Mouse (Mus musculus): ENCODE measurements around the gene Hist1h4i. TPM values are rescaled to one million over a fixed set of nuclear protein-coding genes. Genes with fewer than 3 reads are reported as not detected.
"Not testable (repeated sequence)": the region's sequence is repeated elsewhere in the genome, so short reads cannot be mapped to it uniquely, and the experiment has no call there.

The Hist1h4i gene
- polyA plus RNA-seq, 1 experiment from 2014 or later: 6.8 TPM

GRCm38 (mm10) chr13:22039951-22040463 lies 1.2 kb downstream of the Hist1h4i start:
- 7% methylated on average over 2 of the region's 2 CpGs for WGBS
- Histone ChIP-seq H3K27ac (replicated peaks; ENCODE audit: low read depth, low read length) (peak overlapping the region; percentile 60), H3K9ac (replicated peaks; ENCODE audit: low read length) (no peak overlapping the region), H3K4me2 (ENCODE audit: low read length) (peak overlapping the region; percentile 73), H3K4me1 (ENCODE audit: control insufficient read depth, insufficient read depth, low read length) (peaks cover 24% of the 10 kb centered on the region), H3K27me3 (ENCODE audit: control insufficient read depth, insufficient read depth, low read length) (no peaks in the 10 kb centered on the region), H3K36me3 (ENCODE audit: control insufficient read depth, insufficient read depth, low read length) (no peaks in the 10 kb centered on the region), H3K9me3 (ENCODE audit: control insufficient read depth, low read length) (no peaks in the 10 kb centered on the region), H3K4me3 (replicated peaks; ENCODE audit: low read depth, low read length) (peak overlapping the region; percentile 36; the same call in 1 of the 2 replicates)
- no peak for ATAC-seq (ENCODE audit: low FRiP score, low TSS enrichment)
- DNase-seq: no peak

DNA sequence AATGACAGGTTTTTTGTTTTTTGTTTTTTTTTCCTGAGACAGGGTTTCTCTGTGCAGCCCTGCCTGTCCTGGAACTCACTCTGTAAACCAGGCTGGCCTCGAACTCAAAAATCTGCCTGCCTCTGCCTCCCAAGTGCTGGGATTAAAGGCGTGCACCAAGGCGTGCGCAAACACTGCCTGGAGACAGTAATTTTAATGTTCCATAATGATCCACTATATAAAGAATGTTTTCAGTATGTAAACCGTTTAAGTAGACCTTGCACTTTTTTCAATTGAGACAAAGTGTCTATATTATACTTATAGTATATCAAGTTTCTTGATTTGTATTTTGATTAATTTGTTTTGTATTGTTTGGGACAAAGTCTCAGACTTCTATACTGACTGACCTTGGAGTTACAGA lies 1.8 kb downstream of the Hist1h4i start:
- H3K36me3 ChIP-seq (ENCODE audit: control insufficient read depth, insufficient read depth, low read length): no peaks in the 10 kb centered on the region
- ATAC-seq (ENCODE audit: low FRiP score, low TSS enrichment) (no peak), DNase-seq (no peak)
- no peaks in the 10 kb centered on the region for H3K9me3 ChIP-seq (ENCODE audit: control insufficient read depth, low read length)
- H3K4me1 ChIP-seq (ENCODE audit: control insufficient read depth, insufficient read depth, low read length): peaks cover 29% of the 10 kb centered on the region
- H3K4me2 ChIP-seq (ENCODE audit: low read length): no peak overlapping the region
- no peak overlapping the region for H3K4me3 ChIP-seq (replicated peaks; ENCODE audit: low read depth, low read length)
- 62% methylated on average over 5 of the region's 5 CpGs for WGBS
- no peaks in the 10 kb centered on the region for H3K27me3 ChIP-seq (ENCODE audit: control insufficient read depth, insufficient read depth, low read length)
- H3K9ac ChIP-seq (replicated peaks; ENCODE audit: low read length): no peak overlapping the region
- H3K27ac ChIP-seq (replicated peaks; ENCODE audit: low read depth, low read length): no peak overlapping the region

DNA sequence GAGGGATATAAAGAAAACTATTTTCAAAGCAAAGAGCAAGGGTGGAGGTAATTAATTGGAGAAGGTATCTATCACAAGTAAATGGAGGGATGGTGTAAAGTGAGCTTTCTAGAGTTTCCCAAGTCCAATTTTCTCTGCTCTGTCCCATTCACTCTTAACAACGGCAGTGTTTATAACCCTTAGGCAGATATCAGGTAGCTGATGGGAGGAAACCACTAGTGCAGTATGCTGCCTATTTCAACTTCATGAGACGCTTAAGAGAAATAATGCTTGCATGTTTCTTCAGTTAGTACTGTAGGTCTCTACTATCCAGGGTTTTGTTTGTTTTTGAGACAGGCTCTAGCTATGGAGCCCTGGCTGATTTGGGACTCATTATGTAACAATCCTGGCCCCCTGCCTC lies 3.7 kb downstream of the Hist1h4i start:
- H3K4me1 ChIP-seq (ENCODE audit: control insufficient read depth, insufficient read depth, low read length): peaks cover 27% of the 10 kb centered on the region
- H3K9ac ChIP-seq (replicated peaks; ENCODE audit: low read length): no peak overlapping the region
- H3K27ac ChIP-seq (replicated peaks; ENCODE audit: low read depth, low read length): no peak overlapping the region
- DNase-seq: no peak
- no peaks in the 10 kb centered on the region for H3K27me3 ChIP-seq (ENCODE audit: control insufficient read depth, insufficient read depth, low read length)
- H3K9me3 ChIP-seq (ENCODE audit: control insufficient read depth, low read length): no peaks in the 10 kb centered on the region
- no peak for ATAC-seq (ENCODE audit: low FRiP score, low TSS enrichment)
- no peak overlapping the region for H3K4me2 ChIP-seq (ENCODE audit: low read length)
- no peak overlapping the region for H3K4me3 ChIP-seq (replicated peaks; ENCODE audit: low read depth, low read length)
- 80% methylated on average over 2 of the region's 2 CpGs for WGBS
- no peaks in the 10 kb centered on the region for H3K36me3 ChIP-seq (ENCODE audit: control insufficient read depth, insufficient read depth, low read length)

GRCm38 (mm10) chr13:22036986-22037385 lies 4.2 kb downstream of the Hist1h4i start:
- Histone ChIP-seq H3K4me3 (replicated peaks; ENCODE audit: low read depth, low read length) (0 out of 2 replicates have a peak overlapping the region, but pooled peaks have one; percentile 38), H3K27ac (replicated peaks; ENCODE audit: low read depth, low read length) (no peak overlapping the region), H3K27me3 (ENCODE audit: control insufficient read depth, insufficient read depth, low read length) (no peaks in the 10 kb centered on the region), H3K36me3 (ENCODE audit: control insufficient read depth, insufficient read depth, low read length) (no peaks in the 10 kb centered on the region), H3K4me1 (ENCODE audit: control insufficient read depth, insufficient read depth, low read length) (peaks cover 23% of the 10 kb centered on the region), H3K4me2 (ENCODE audit: low read length) (peak overlapping the region; percentile 67), H3K9ac (replicated peaks; ENCODE audit: low read length) (0 out of 2 replicates have a peak overlapping the region, but pooled peaks have one; percentile 1), H3K9me3 (ENCODE audit: control insufficient read depth, low read length) (no peaks in the 10 kb centered on the region)
- 55% methylated on average over 3 of the region's 3 CpGs for WGBS
- DNase-seq (no peak), ATAC-seq (ENCODE audit: low FRiP score, low TSS enrichment) (no peak)

DNA sequence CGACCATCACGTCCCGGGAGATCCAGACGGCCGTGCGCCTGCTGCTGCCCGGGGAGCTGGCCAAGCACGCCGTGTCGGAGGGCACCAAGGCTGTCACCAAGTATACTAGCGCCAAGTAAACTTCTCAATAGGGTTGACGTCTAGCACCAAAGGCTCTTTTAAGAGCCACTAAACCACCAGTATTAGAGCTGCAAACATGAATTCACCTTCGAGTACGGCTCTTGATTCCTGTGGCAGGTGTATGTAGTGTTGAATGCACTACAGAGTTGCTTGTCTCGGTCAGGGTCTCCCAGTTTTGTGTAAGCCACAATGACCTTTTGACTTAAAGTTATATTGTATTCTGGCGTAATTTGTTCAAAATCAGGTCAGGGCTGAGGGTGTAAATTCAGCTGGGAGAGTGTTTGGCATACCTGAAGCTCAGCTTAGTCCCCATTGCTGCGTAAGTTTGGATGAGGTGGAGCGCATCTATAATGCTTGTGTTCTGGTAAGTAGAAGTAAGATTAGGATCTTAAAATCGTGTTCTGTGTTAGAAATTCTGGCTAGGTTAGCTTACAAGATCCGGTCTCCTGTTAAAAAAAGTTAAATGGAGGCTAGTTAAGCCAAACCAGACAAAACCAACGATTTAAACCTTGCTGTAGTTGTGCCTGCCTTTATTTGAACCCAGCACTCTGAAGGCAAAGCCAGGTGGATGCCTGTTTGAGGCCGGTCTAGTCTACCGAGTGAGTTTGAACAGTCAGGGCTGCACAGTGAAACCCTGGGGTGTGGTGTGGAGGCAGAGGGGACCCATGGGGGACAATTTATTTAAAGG lies 4.8 kb downstream of the Hist1h4i start:
- Histone ChIP-seq H3K9me3 (ENCODE audit: control insufficient read depth, low read length) (no peaks in the 10 kb centered on the region), H3K27me3 (ENCODE audit: control insufficient read depth, insufficient read depth, low read length) (no peaks in the 10 kb centered on the region), H3K4me2 (ENCODE audit: low read length) (peak overlapping the region; percentile 67), H3K4me1 (ENCODE audit: control insufficient read depth, insufficient read depth, low read length) (peaks cover 21% of the 10 kb centered on the region), H3K4me3 (replicated peaks; ENCODE audit: low read depth, low read length) (peak overlapping the region; percentile 38), H3K9ac (replicated peaks; ENCODE audit: low read length) (peak overlapping the region; percentile 34; the same call in 1 of the 2 replicates), H3K27ac (replicated peaks; ENCODE audit: low read depth, low read length) (peak overlapping the region; percentile 64; the same call in 1 of the 2 replicates), H3K36me3 (ENCODE audit: control insufficient read depth, insufficient read depth, low read length) (no peaks in the 10 kb centered on the region)
- ATAC-seq (ENCODE audit: low FRiP score, low TSS enrichment): peak; percentile 10; the same call in 1 of the 2 replicates
- WGBS: 2% methylated on average over 17 of the region's 23 CpGs
- peak; percentile 33 for DNase-seq

GRCm38 (mm10) chr13:22035267-22036148 lies 5.7 kb downstream of the Hist1h4i start, which contains the start of the genes Hist1h2ah and Hist1h2bk:
TSS of gene Hist1h2ah (minus strand) at chr13:22035568.
TSS of gene Hist1h2bk (plus strand) at chr13:22035870.
- DNase-seq (peak; percentile 96), ATAC-seq (ENCODE audit: low FRiP score, low TSS enrichment) (peak; percentile 97)
- 1% methylated on average over 22 of the region's 69 CpGs for WGBS
- H3K9me3 ChIP-seq (ENCODE audit: control insufficient read depth, low read length); H3K36me3 ChIP-seq (ENCODE audit: control insufficient read depth, insufficient read depth, low read length); H3K27me3 ChIP-seq (ENCODE audit: control insufficient read depth, insufficient read depth, low read length): not testable (repeated sequence)
- peak within 1 kb of the TSS; percentile 64; the same call in 1 of the 2 replicates for H3K27ac ChIP-seq (replicated peaks; ENCODE audit: low read depth, low read length)
- peaks cover 18% of the 10 kb centered on the region for H3K4me1 ChIP-seq (ENCODE audit: control insufficient read depth, insufficient read depth, low read length)
- peak within 1 kb of the TSS; percentile 34; the same call in 1 of the 2 replicates for H3K9ac ChIP-seq (replicated peaks; ENCODE audit: low read length)
- peak within 1 kb of the TSS; percentile 67 for H3K4me2 ChIP-seq (ENCODE audit: low read length)
- peak within 1 kb of the TSS; percentile 38 for H3K4me3 ChIP-seq (replicated peaks; ENCODE audit: low read depth, low read length)

GRCm38 (mm10) chr13:22034443-22035266 lies 6.5 kb downstream of the Hist1h4i start:
- no peak overlapping the region for H3K27ac ChIP-seq (replicated peaks; ENCODE audit: low read depth, low read length)
- H3K4me2 ChIP-seq (ENCODE audit: low read length): peak overlapping the region; percentile 67
- WGBS: under 1% methylated on average over 12 of the region's 14 CpGs
- no peak overlapping the region; the same call in 1 of the 2 replicates for H3K9ac ChIP-seq (replicated peaks; ENCODE audit: low read length)
- peaks cover 12% of the 10 kb centered on the region for H3K4me1 ChIP-seq (ENCODE audit: control insufficient read depth, insufficient read depth, low read length)
- peak overlapping the region; percentile 38 for H3K4me3 ChIP-seq (replicated peaks; ENCODE audit: low read depth, low read length)
- DNase-seq (peak; percentile 39), ATAC-seq (ENCODE audit: low FRiP score, low TSS enrichment) (no peak)
- no peaks in the 10 kb centered on the region for H3K27me3 ChIP-seq (ENCODE audit: control insufficient read depth, insufficient read depth, low read length)
- no peaks in the 10 kb centered on the region for H3K9me3 ChIP-seq (ENCODE audit: control insufficient read depth, low read length)
- no peaks in the 10 kb centered on the region for H3K36me3 ChIP-seq (ENCODE audit: control insufficient read depth, insufficient read depth, low read length)
